Mouse (Mus musculus) bone marrow, adult 2 months (tissue): ENCODE data around the gene Vdr.

Experiments
- CTCF ChIP-seq: fragments of 200-500 bp; IDR thresholded peaks from 2 replicates; pipeline ENCODE4 v1.5.1; 2011; ENCODE audit warnings: low read length, control low read depth; ENCODE audit not compliant: control insufficient read depth, insufficient read depth
- POLR2A ChIP-seq: fragments of 200-500 bp; IDR thresholded peaks from 2 replicates; pipeline ENCODE4 v1.6.1; 2011; ENCODE audit warnings: low read depth, mild to moderate bottlenecking, control low read depth, low read length, borderline replicate concordance; ENCODE audit not compliant: control insufficient read depth

- TF ChIP-seq CTCF (no peak), POLR2A (no peak)
Measured at GRCm38 (mm10) chr15:97878696-97879328, 31.6 kb downstream of the Vdr start.
